Mouse (Mus musculus) hindbrain, embryonic 16.5 days (tissue): Measurements from ENCODE around the gene B3gat2. TPM values are rescaled to one million over a fixed set of nuclear protein-coding genes. Genes with fewer than 3 reads are reported as not detected.

Source experiments
- ATAC-seq: fragments of 200-750 bp; cut with Nextera tagmentation; 2 replicates; pipeline ENCODE4 v1.8.0; 2017; ENCODE audit warnings: moderate TSS enrichment, moderate library complexity
- H3K27ac ChIP-seq: fragments of 300-500 bp; sonication (generic); 2 replicates; pipeline ENCODE4 v1.5.1; 2014; ENCODE audit warnings: low read depth, mild to moderate bottlenecking, control low read depth, low read length, moderate library complexity
- H3K27me3 ChIP-seq: fragments of 300-500 bp; sonication (generic); replicated peaks from 2 replicates; pipeline ENCODE4 v1.6.1; 2014; ENCODE audit warnings: low read length; ENCODE audit not compliant: control insufficient read depth, insufficient read depth
- H3K36me3 ChIP-seq: fragments of 300-500 bp; sonication (generic); 2 replicates; pipeline ENCODE4 v1.6.1; 2014; ENCODE audit warnings: mild to moderate bottlenecking, low read length, moderate library complexity, mixed read lengths; ENCODE audit not compliant: control insufficient read depth, insufficient read depth
- H3K4me1 ChIP-seq: fragments of 300-500 bp; sonication (generic); 2 replicates; pipeline ENCODE4 v1.6.1; 2014; ENCODE audit warnings: low read depth, low read length; ENCODE audit not compliant: control insufficient read depth, insufficient read depth
- H3K4me2 ChIP-seq: fragments of 300-500 bp; sonication (generic); 2 replicates; pipeline ENCODE4 v1.6.1; 2014; ENCODE audit warnings: mild to moderate bottlenecking, low read length, control low read depth, moderate library complexity
- H3K4me3 ChIP-seq: fragments of 300-500 bp; sonication (generic); 2 replicates; pipeline ENCODE4 v1.5.1; 2014; ENCODE audit warnings: mild to moderate bottlenecking, low read length, control low read depth, moderate library complexity
- H3K9ac ChIP-seq: fragments of 300-500 bp; sonication (generic); 2 replicates; pipeline ENCODE4 v1.6.1; 2014; ENCODE audit warnings: low read depth, mild to moderate bottlenecking, control low read depth, low read length, moderate library complexity
- H3K9me3 ChIP-seq: fragments of 300-500 bp; sonication (generic); 2 replicates; pipeline ENCODE4 v1.6.1; 2014; ENCODE audit warnings: mild to moderate bottlenecking, low read length, moderate library complexity; ENCODE audit not compliant: control insufficient read depth
- WGBS: fragments of 180-500 bp; shearing (Covaris S2); extraction: QIAGEN DNeasy Blood & Tissue Kit; methylation state at CpG from one replicate; pipeline ENCODE4 v1.1.7; 2014; 5-methylcytosine and 5-hydroxymethylcytosine counted together
- polyA plus RNA-seq: library from polyadenylated mRNA; unstranded; fragments of >200 nt; fragmentation: Nextera tagmentation; extraction: Ambion mirVana; gene quantifications from 2 replicates; pipeline ENCODE4 v1.2.1, GENCODE M21; 2015

B3gat2 gene
- polyA plus RNA-seq, 1 experiment from 2014 or later, result 20.8 TPM

DNA sequence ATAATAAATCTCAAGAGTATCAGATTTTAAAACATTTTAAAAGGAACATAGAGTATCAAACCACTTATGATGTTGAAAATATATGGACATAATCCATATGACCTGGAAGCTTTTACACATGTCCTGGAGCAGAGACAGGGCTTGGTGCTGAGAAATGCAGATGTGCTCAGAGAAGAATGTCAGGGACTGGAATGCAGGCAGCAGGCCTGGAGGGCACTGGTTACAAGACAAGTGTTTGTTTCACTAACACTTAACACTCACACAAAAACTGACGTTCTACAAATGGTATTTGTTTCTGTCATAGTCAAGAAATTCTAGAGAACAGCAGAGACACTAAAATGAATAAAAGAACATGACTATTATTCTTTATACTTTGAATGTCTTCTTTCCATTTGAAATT is 130.5 kb downstream of the B3gat2 start:
- 62% methylated on average over 1 of the region's 1 CpGs for WGBS
- H3K4me1 ChIP-seq, result no peaks in the 10 kb centered on the region
- no peaks in the 10 kb centered on the region for H3K27me3 ChIP-seq
- ATAC-seq, result no peak
- no peak overlapping the region for H3K27ac ChIP-seq
- no peak overlapping the region for H3K9ac ChIP-seq
- H3K4me2 ChIP-seq, result no peak overlapping the region
- H3K4me3 ChIP-seq, result no peak overlapping the region
- no peaks in the 10 kb centered on the region for H3K36me3 ChIP-seq
- no peaks in the 10 kb centered on the region for H3K9me3 ChIP-seq

Other genes with a start within 250 kb of the B3gat2 start
- gene Smap1, start 160.6 kb downstream of the B3gat2 start, polyA plus RNA-seq, result 41.0 and 79.5 TPM in 2 replicates
- 75.0 and 85.0 TPM in 2 replicates for gene Sdhaf4, start 243.9 kb downstream of the B3gat2 start, polyA plus RNA-seq